Mouse (Mus musculus) midbrain, postnatal 0 days (tissue): ENCODE measurements at regions not wholly inside any gene's neighbourhood (a gene's known extent, or its start where the extent isn't known, plus 50 kb on each side); places are given as distances from the start of the nearest gene placed in this dataset.

Source experiments
- ATAC-seq: fragments of 200-750 bp; cut with Nextera tagmentation; 2 replicates; pipeline ENCODE4 v1.8.0; 2017; ENCODE audit warnings: moderate number of reproducible peaks, mild to moderate bottlenecking, moderate TSS enrichment, moderate library complexity; ENCODE audit not compliant: low FRiP score
- DNase-seq: peaks from one replicate; pipeline ENCODE4 v3.0.0-alpha.2; 2015; ENCODE audit warnings: low spot score
- H3K27ac ChIP-seq: fragments of 300-500 bp; sonication (generic); 2 replicates; pipeline ENCODE4 v1.5.1; 2014; ENCODE audit warnings: low read depth, mild to moderate bottlenecking, low read length, mixed read lengths
- H3K27me3 ChIP-seq: fragments of 300-500 bp; sonication (generic); 2 replicates; pipeline ENCODE4 v1.6.1; 2014; ENCODE audit warnings: low read length, control low read depth, mixed read lengths; ENCODE audit not compliant: insufficient read depth
- H3K36me3 ChIP-seq: fragments of 300-500 bp; sonication (generic); 2 replicates; pipeline ENCODE4 v1.6.1; 2014; ENCODE audit warnings: low read length, control low read depth, mixed read lengths; ENCODE audit not compliant: insufficient read depth
- H3K4me1 ChIP-seq: fragments of 300-500 bp; sonication (generic); 2 replicates; pipeline ENCODE4 v1.6.1; 2014; ENCODE audit warnings: mild to moderate bottlenecking, control low read depth, antibody characterized with exemption, low read length, mixed read lengths; ENCODE audit not compliant: insufficient read depth
- H3K4me2 ChIP-seq: fragments of 300-500 bp; sonication (generic); 2 replicates; pipeline ENCODE4 v1.6.1; 2014; ENCODE audit warnings: low read depth, mild to moderate bottlenecking, low read length, mixed read lengths; ENCODE audit not compliant: poor library complexity, severe bottlenecking
- H3K4me3 ChIP-seq: fragments of 300-500 bp; sonication (generic); 2 replicates; pipeline ENCODE4 v1.5.1; 2014; ENCODE audit warnings: low read depth, mild to moderate bottlenecking, low read length, moderate library complexity
- H3K9ac ChIP-seq: fragments of 300-500 bp; sonication (generic); replicated peaks from 2 replicates; pipeline ENCODE4 v1.6.1; 2014; ENCODE audit warnings: mild to moderate bottlenecking, low read length, moderate library complexity, mixed read lengths; ENCODE audit not compliant: poor library complexity, severe bottlenecking
- H3K9me3 ChIP-seq: fragments of 300-500 bp; sonication (generic); 2 replicates; pipeline ENCODE4 v1.6.1; 2016; ENCODE audit warnings: low read length, control low read depth
- CTCF ChIP-seq: IDR thresholded peaks from 2 replicates; pipeline ENCODE4 v1.5.1; 2016; ENCODE audit warnings: antibody characterized with exemption, mild to moderate bottlenecking
- WGBS: fragments of 180-500 bp; shearing (Covaris S2); extraction: QIAGEN DNeasy Blood & Tissue Kit; methylation state at CpG from one replicate; pipeline ENCODE4 v1.1.7; 2014; 5-methylcytosine and 5-hydroxymethylcytosine counted together

DNA sequence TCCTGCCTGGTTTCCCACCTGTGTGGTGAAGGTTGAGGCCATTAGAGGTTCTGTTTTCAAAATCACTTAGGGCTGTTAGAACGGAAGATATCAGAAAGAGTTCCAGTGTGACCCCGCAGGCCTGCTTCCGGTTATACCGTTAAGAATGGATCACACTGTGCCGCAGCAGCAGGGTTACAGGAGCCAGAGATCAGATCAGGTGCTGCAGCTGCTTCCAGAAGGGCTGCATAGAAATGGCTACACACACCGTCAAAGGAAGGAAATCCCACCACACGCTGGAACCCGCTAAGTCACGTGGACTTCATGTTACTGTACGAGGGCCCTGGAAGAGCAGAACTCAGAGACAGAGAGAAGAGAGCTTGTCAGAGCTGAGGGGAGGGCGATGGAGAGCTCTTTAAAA, 282.1 kb upstream of the Cxcr4 start:
- ATAC-seq = no peak
- no peaks in the 10 kb centered on the region for H3K9me3 ChIP-seq

DNA sequence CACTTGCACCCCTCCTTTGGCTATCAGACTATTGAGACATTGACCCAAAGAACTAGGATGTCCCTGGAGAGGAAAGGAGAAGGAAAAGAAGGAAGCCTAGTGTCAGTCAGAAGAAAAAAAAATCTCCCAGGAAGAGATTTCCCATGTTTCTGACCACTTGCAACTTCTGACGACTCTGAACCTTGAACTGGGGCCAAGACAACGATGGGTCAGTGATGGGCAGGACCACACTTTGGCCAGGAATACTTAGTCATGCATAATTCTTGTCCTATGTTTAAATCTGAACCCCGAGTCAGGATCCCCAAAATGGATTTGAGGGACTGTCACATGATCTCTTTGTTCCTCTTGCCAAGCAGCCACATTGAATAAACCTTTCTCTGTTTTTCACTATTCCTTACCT, 276.7 kb upstream of the Cxcr4 start:
- no peaks in the 10 kb centered on the region for H3K4me1 ChIP-seq
- H3K27ac ChIP-seq = no peak overlapping the region
- no peak overlapping the region for H3K4me2 ChIP-seq
- H3K27me3 ChIP-seq = no peaks in the 10 kb centered on the region
- DNase-seq (no peak), ATAC-seq (no peak)
- no peaks in the 10 kb centered on the region for H3K9me3 ChIP-seq
- H3K36me3 ChIP-seq = no peaks in the 10 kb centered on the region
- WGBS = 74% methylated on average over 3 of the region's 3 CpGs
- no peak overlapping the region for H3K9ac ChIP-seq
- H3K4me3 ChIP-seq = no peak overlapping the region
- no peak for TF ChIP-seq CTCF

More for the DNA sequence above, 282.1 kb upstream of the Cxcr4 start:
- H3K4me3 ChIP-seq = no peak overlapping the region
- no peaks in the 10 kb centered on the region for H3K4me1 ChIP-seq
- no peak overlapping the region for H3K9ac ChIP-seq
- WGBS = 80% methylated on average over 11 of the region's 11 CpGs
- H3K27me3 ChIP-seq = no peaks in the 10 kb centered on the region
- no peak overlapping the region for H3K27ac ChIP-seq
- no peak overlapping the region for H3K4me2 ChIP-seq
- no peak for TF ChIP-seq CTCF
- no peaks in the 10 kb centered on the region for H3K36me3 ChIP-seq
- no peak for DNase-seq

DNA sequence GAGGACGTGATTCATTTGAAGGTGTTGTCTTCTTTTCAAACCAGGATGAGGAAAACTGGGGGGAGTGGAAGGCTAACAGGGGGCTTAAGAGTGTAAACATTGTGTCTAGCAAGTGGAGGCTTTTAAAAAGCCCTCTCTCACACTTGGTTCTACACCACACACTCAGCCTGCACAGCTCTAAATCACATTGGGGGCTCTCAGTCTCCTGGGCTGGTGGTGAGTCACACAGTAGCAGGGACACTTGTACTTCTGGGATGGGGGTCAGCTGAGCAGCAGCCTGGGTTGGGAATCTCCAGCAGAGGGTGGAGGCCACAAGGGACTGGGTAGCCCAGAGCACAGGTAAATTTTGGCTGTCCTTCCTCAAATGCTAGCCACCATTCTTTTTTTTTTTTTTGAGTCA, 268.4 kb upstream of the Cxcr4 start:
- no peaks in the 10 kb centered on the region for H3K36me3 ChIP-seq
- no peak for TF ChIP-seq CTCF
- no peak overlapping the region for H3K4me3 ChIP-seq
- no peak for ATAC-seq
- 0% methylated on average over 1 of the region's 1 CpGs for WGBS
- DNase-seq = no peak
- no peak overlapping the region for H3K9ac ChIP-seq
- no peaks in the 10 kb centered on the region for H3K27me3 ChIP-seq
- no peak overlapping the region for H3K27ac ChIP-seq
- no peaks in the 10 kb centered on the region for H3K9me3 ChIP-seq
- no peak overlapping the region for H3K4me2 ChIP-seq
- no peaks in the 10 kb centered on the region for H3K4me1 ChIP-seq

DNA sequence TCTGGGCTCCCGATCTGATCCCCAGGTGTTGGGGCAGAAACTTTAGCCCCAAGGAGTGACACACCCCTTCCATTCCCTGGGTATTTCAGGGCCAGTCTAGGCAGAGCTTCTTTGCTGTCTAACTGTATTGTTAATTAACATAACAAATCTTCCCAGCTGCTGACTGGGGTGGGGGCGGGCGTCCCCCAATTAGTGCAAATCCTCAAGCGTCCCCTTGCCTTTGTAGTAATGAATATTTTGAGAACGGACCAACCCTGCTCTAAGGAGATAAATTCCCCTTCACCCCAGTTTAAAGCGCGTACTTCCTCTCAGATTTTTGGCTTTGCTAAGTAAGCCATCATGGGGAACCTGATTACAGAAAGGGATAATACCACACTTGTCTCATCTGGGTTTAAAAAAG, 268.0 kb upstream of the Cxcr4 start:
- no peaks in the 10 kb centered on the region for H3K4me1 ChIP-seq
- DNase-seq = no peak

DNA sequence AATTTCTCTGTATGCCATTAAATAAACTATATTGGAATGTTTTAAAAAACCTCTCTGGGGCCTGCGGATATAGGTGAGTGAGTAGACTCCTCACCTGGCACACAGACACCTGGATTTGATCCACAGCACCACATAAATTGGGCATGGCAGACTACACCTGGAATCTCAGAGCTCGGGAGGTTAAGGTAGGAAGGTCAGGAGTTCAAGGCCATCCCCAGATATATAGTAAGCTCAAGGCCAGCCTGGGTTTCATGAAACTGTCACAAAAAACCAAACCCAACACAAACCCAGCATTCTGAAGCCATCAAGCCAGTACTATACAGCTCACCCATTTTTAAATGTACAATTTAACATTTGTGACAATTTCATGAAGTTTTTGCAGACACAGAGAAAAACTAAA, 266.6 kb upstream of the Cxcr4 start:
- Histone ChIP-seq H3K9ac (no peak overlapping the region), H3K27me3 (no peaks in the 10 kb centered on the region), H3K4me2 (no peak overlapping the region), H3K9me3 (no peaks in the 10 kb centered on the region), H3K27ac (no peak overlapping the region), H3K4me1 (no peaks in the 10 kb centered on the region), H3K36me3 (no peaks in the 10 kb centered on the region), H3K4me3 (no peak overlapping the region)
- 94% methylated on average over 2 of the region's 2 CpGs for WGBS
- ATAC-seq (no peak), DNase-seq (no peak)
- TF ChIP-seq CTCF = no peak

More for the DNA sequence above, 268.0 kb upstream of the Cxcr4 start:
- Histone ChIP-seq H3K4me3 (no peak overlapping the region), H3K36me3 (no peaks in the 10 kb centered on the region), H3K9me3 (no peaks in the 10 kb centered on the region), H3K9ac (no peak overlapping the region), H3K4me2 (no peak overlapping the region), H3K27me3 (no peaks in the 10 kb centered on the region), H3K27ac (no peak overlapping the region)
- no peak for TF ChIP-seq CTCF
- 8% methylated on average over 7 of the region's 7 CpGs for WGBS
- ATAC-seq = no peak

DNA sequence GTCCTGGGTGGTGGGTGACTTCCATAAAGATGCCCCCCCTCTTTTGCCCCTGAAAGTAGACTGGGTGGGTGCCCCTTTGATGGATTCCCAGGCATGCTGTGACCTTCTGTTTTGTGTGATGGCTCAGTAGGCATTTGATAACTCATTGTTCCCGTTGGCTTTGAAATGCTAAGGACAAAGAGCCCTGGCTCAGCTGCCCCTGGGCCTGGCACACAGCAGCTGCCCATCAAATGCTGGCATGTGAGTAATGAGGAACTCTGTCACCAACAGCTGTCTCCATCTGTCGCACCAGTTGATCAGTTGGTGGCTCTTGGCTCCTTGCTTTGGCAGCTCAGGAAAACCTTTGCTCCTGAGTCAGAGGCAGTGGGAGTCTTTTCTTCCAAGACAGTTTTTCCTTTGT, 264.8 kb upstream of the Cxcr4 start:
- WGBS = 46% methylated on average over 2 of the region's 2 CpGs

DNA sequence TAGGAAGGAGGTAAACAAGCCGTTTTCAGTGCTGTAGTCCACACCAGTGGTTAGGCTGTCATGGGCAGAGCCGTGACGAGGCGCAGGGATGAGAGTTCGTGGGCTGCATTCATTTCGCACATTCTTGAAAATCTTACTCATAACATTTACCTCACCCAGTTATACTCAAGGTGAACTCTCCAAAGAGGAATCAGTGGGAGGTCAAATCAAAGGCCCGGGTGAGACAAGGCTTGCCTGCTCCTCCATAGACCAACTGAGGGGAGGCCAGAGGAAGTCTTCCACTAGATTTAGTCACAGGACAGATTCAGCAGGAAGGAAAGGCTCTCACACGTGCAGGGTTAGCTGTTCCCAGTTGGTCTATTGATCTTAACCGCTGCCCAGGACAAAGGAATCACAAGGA, 262.6 kb upstream of the Cxcr4 start:
- Histone ChIP-seq H3K9me3 (no peaks in the 10 kb centered on the region), H3K27ac (no peak overlapping the region)
- DNase-seq = no peak

More for the DNA sequence above, 264.8 kb upstream of the Cxcr4 start:
- Histone ChIP-seq H3K9ac (no peak overlapping the region), H3K4me2 (no peak overlapping the region), H3K9me3 (no peaks in the 10 kb centered on the region), H3K4me3 (no peak overlapping the region), H3K27me3 (no peaks in the 10 kb centered on the region), H3K36me3 (no peaks in the 10 kb centered on the region), H3K4me1 (no peaks in the 10 kb centered on the region), H3K27ac (no peak overlapping the region)
- peak; percentile 75 for DNase-seq
- TF ChIP-seq CTCF = no peak
- peak; percentile 31; the same call in 1 of the 2 replicates for ATAC-seq

More for the DNA sequence above, 262.6 kb upstream of the Cxcr4 start:
- no peak overlapping the region for H3K9ac ChIP-seq
- no peak overlapping the region for H3K4me2 ChIP-seq
- no peaks in the 10 kb centered on the region for H3K4me1 ChIP-seq
- no peak for TF ChIP-seq CTCF
- ATAC-seq = no peak
- H3K36me3 ChIP-seq = no peaks in the 10 kb centered on the region
- no peak overlapping the region for H3K4me3 ChIP-seq
- H3K27me3 ChIP-seq = no peaks in the 10 kb centered on the region
- 45% methylated on average over 9 of the region's 9 CpGs for WGBS
